Mouse (Mus musculus) cortical plate, adult 2 months (tissue): ENCODE measurements around the gene Prpf31.

Source experiments
- CTCF ChIP-seq: fragments of 200-500 bp; IDR thresholded peaks from 2 replicates; pipeline ENCODE4 v1.5.1; 2011; ENCODE audit warnings: mild to moderate bottlenecking, control low read depth, low read length; ENCODE audit not compliant: insufficient read depth; ENCODE audit errors: extremely low read depth
- POLR2A ChIP-seq: fragments of 200-500 bp; IDR thresholded peaks from 2 replicates; pipeline ENCODE4 v1.6.1; 2011; ENCODE audit warnings: mild to moderate bottlenecking, low read length, control low read depth; ENCODE audit not compliant: insufficient read depth; ENCODE audit errors: extremely low read depth

DNA sequence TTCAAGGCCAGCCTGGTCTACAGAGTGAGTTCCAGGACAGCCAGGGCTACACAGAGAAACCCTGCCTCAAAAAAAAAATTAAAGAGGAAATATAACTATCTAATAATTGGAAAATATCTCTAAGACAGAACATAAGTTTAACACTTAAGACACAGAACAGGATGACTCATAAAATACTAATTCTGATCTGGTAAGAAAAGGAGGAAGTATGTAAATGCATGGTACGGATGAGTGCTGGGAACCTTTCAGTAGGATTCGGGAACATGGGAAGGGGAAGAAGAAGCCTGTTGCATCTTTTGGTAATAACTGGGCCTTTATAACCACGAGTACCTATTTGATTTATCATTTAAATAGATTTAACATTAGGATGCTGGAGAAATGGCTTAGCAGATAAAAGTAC is 15.8 kb upstream of the Prpf31 start:
- no peak for TF ChIP-seq CTCF
- no peak for TF ChIP-seq POLR2A
